Mouse (Mus musculus) stomach, postnatal 0 days (tissue): ENCODE results near the gene Slc24a4.

ENCODE experiments used
- CTCF ChIP-seq: IDR thresholded peaks from 2 replicates; pipeline ENCODE4 v1.5.1; 2016; ENCODE audit warnings: antibody characterized with exemption, low read depth, mild to moderate bottlenecking, moderate library complexity
- EP300 ChIP-seq: optimal IDR thresholded peaks from 2 replicates; pipeline ENCODE3; 2016; ENCODE audit warnings: antibody characterized with exemption

GRCm38 (mm10) chr12:102294634-102295033 lies 166.1 kb downstream of the Slc24a4 start:
- TF ChIP-seq EP300 (no peak), CTCF (no peak)
